Mouse (Mus musculus): ENCODE data around the gene Ttc39d. TPM values are rescaled to one million over a fixed set of nuclear protein-coding genes. Genes with fewer than 3 reads are reported as not detected.

Gene Ttc39d
- polyA plus RNA-seq (2015; fragmentation: Nextera tagmentation; extraction: Ambion mirVana): 0.25 TPM in 1 of 2 replicates, not detected in the other

DNA sequence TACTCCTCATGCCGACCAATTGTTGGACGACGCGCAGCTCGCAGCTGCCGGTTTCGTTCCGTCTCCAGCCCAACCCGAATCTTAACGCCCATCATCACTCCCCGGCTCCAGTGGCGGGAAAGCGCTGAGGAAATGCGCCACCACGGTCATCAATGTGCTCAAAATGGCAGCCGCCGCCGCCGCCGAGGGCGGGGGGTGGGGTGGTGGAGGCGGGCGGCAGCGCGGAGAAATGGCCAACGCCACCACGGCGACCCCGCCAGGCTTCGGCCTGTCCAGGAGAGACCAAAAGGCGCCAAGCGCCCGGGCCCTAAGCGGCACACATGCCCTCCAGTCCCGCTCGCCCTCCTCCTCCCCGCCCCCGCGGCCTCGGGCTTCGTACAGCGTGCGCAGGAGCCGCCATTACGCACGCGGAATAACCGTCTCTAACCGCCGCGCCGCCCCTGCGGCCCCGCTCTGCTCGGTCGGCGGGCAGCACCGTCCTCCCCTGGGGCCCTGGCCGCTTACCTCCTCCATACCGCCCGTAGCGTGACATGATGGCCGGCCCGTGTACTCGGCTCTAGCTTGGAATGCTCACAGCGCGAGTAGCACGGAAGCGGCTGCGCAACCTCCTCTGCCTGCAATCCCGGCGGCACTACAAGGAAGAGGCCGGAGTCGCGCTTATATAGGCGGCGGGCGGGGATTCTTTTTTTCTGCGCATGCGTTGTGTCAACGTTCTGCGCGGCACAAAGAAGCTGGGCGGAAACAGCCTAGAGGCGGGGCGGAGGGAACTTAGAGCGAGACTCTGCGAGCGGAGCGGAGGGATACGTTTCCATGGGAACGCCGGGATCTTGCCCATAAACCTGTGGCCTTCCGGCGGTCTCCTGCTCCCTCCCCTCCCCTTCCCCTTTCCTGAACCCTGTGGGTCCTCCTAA, at the start of gene Ttc39d, which contains the start of gene Srsf7:
TSS of gene Ttc39d (plus strand) at position 790 of the 911 bp plus-strand sequence.
TSS of gene Srsf7 (minus strand) at position 637 of the 911 bp plus-strand sequence.
- peak within 1 kb of the TSS; percentile 84 for H3K4me3 ChIP-seq (ENCODE audit: low read length)
- WGBS: under 1% methylated on average over 91 of the region's 95 CpGs
- H3K27ac ChIP-seq (ENCODE audit: low read length): peak within 1 kb of the TSS; percentile 99
- H3K27me3 ChIP-seq (ENCODE audit: control insufficient read depth, insufficient read depth, low read length): no peaks in the 10 kb centered on the region
- H3K4me1 ChIP-seq (ENCODE audit: control insufficient read depth, insufficient read depth, low read length): peaks cover 10% of the 10 kb centered on the region
- H3K9ac ChIP-seq (ENCODE audit: low read length): peak within 1 kb of the TSS; percentile 99
- ATAC-seq (replicated peaks; ENCODE audit: extremely low read depth, insufficient read depth, low FRiP score): peak; percentile 94
- H3K4me2 ChIP-seq (ENCODE audit: low read depth, low read length): peak within 1 kb of the TSS; percentile 89
- peaks cover 24% of the 10 kb centered on the region for H3K36me3 ChIP-seq (ENCODE audit: control insufficient read depth, insufficient read depth)
- no peaks in the 10 kb centered on the region for H3K9me3 ChIP-seq (replicated peaks; ENCODE audit: control insufficient read depth, low read length)

DNA sequence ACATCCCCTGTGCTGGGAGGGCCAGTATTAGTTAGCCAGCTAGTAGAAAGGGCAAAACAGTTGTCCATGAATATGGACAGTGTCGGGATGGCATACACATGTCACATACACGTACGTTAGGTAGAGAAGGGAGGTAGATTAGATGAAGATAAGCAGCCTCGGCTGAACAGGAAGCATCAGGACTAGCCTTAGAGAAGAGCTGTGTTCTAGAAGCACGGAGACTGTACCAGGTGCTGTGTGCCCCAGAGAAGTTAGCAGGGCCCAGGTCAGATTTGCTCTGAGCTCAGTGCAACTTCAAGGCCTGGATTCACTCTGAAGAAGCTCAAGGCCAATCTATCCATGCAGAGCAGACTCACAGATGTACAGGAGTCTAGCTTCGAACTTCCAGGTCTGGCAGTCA, 49.8 kb upstream of the Ttc39d start:
- H3K4me2 ChIP-seq (ENCODE audit: low read depth, low read length): no peak overlapping the region
- no peaks in the 10 kb centered on the region for H3K36me3 ChIP-seq (ENCODE audit: control insufficient read depth, insufficient read depth)
- WGBS: 74% methylated on average over 6 of the region's 6 CpGs
- H3K9ac ChIP-seq (ENCODE audit: low read length): no peak overlapping the region
- no peak overlapping the region for H3K4me3 ChIP-seq (ENCODE audit: low read length)
- no peaks in the 10 kb centered on the region for H3K9me3 ChIP-seq (replicated peaks; ENCODE audit: control insufficient read depth, low read length)
- H3K4me1 ChIP-seq (ENCODE audit: control insufficient read depth, insufficient read depth, low read length): peaks cover 10% of the 10 kb centered on the region
- ATAC-seq (replicated peaks; ENCODE audit: extremely low read depth, insufficient read depth, low FRiP score): no peak
- H3K27me3 ChIP-seq (ENCODE audit: control insufficient read depth, insufficient read depth, low read length): no peaks in the 10 kb centered on the region
- no peak overlapping the region for H3K27ac ChIP-seq (ENCODE audit: low read length)

DNA sequence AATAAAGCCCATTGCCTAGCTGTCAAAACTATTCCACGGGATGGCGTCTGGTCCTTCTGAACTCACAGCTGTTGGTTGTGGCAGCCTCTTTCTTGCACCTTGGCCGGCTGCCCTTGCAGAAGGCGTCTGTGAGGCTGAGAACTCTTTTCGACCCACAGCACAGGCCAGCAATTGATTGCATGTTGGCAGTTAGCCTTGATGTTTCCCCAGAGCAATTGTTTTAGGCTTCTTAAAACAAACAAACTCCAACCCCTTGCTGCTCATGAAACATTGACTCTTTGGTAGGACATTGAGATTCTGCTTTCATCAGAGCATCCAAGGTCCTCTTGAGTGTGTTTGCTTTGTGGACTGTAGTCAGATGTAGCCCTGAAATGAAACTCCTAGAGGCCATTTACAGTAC, 46.8 kb upstream of the Ttc39d start:
- Histone ChIP-seq H3K9me3 (replicated peaks; ENCODE audit: control insufficient read depth, low read length) (no peaks in the 10 kb centered on the region), H3K4me2 (ENCODE audit: low read depth, low read length) (no peak overlapping the region), H3K9ac (ENCODE audit: low read length) (no peak overlapping the region), H3K27ac (ENCODE audit: low read length) (peak overlapping the region; percentile 58), H3K4me1 (ENCODE audit: control insufficient read depth, insufficient read depth, low read length) (peaks cover 11% of the 10 kb centered on the region), H3K27me3 (ENCODE audit: control insufficient read depth, insufficient read depth, low read length) (no peaks in the 10 kb centered on the region), H3K36me3 (ENCODE audit: control insufficient read depth, insufficient read depth) (no peaks in the 10 kb centered on the region), H3K4me3 (ENCODE audit: low read length) (no peak overlapping the region)
- WGBS: 27% methylated on average over 5 of the region's 5 CpGs
- no peak for ATAC-seq (replicated peaks; ENCODE audit: extremely low read depth, insufficient read depth, low FRiP score)

DNA sequence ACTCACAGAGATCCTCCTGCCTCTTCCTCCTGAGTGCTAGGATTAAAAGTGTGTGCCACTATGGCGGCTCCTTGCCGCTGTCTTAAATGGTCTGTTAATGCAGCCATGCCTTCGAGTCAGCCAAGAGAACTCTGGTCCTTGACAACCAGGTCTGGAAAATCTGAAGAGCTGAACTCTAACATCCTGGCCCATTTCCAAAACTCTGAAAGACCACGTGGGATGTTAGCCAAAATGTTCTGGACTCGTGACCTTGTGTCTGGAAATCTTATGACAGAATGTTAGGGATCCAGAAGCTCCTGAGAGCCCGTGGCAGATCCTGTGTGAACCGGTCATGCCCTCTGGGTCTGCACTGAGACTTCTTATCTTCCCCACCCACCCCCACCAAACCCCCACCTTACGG, 43.3 kb upstream of the Ttc39d start:
- H3K9ac ChIP-seq (ENCODE audit: low read length): no peak overlapping the region
- no peak for ATAC-seq (replicated peaks; ENCODE audit: extremely low read depth, insufficient read depth, low FRiP score)
- no peak overlapping the region for H3K4me3 ChIP-seq (ENCODE audit: low read length)
- H3K27ac ChIP-seq (ENCODE audit: low read length): no peak overlapping the region
- H3K36me3 ChIP-seq (ENCODE audit: control insufficient read depth, insufficient read depth): no peaks in the 10 kb centered on the region
- no peaks in the 10 kb centered on the region for H3K27me3 ChIP-seq (ENCODE audit: control insufficient read depth, insufficient read depth, low read length)
- no peak overlapping the region for H3K4me2 ChIP-seq (ENCODE audit: low read depth, low read length)
- H3K9me3 ChIP-seq (replicated peaks; ENCODE audit: control insufficient read depth, low read length): no peaks in the 10 kb centered on the region
- WGBS: 39% methylated on average over 8 of the region's 8 CpGs
- H3K4me1 ChIP-seq (ENCODE audit: control insufficient read depth, insufficient read depth, low read length): peaks cover 31% of the 10 kb centered on the region

DNA sequence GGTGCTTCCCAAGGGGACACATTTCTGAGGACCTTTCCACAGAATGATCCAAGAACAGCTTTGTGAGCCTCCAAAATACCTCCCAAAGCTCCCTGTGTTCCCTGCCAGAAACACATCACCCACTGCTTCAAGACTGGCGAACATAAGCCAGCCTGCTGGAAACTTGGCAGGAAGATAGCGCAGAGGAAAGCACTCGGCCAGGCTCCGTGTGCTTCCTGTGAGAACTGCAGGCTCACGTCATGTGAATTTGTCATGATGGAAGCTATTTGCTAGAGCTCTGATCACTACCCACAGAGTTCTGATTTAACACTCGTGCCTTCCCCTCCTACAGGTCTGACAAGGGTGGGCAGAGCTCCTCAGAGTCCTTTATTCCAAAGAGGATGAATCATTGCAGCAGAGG, 41.5 kb upstream of the Ttc39d start:
- Histone ChIP-seq H3K4me1 (ENCODE audit: control insufficient read depth, insufficient read depth, low read length) (peaks cover 24% of the 10 kb centered on the region), H3K9me3 (replicated peaks; ENCODE audit: control insufficient read depth, low read length) (no peaks in the 10 kb centered on the region), H3K4me3 (ENCODE audit: low read length) (no peak overlapping the region), H3K36me3 (ENCODE audit: control insufficient read depth, insufficient read depth) (no peaks in the 10 kb centered on the region), H3K9ac (ENCODE audit: low read length) (no peak overlapping the region), H3K27ac (ENCODE audit: low read length) (peak overlapping the region; percentile 81), H3K4me2 (ENCODE audit: low read depth, low read length) (no peak overlapping the region), H3K27me3 (ENCODE audit: control insufficient read depth, insufficient read depth, low read length) (no peaks in the 10 kb centered on the region)
- 0 out of 2 replicates have a peak, but pooled peaks have one; percentile 29 for ATAC-seq (replicated peaks; ENCODE audit: extremely low read depth, insufficient read depth, low FRiP score)
- 29% methylated on average over 6 of the region's 6 CpGs for WGBS

DNA sequence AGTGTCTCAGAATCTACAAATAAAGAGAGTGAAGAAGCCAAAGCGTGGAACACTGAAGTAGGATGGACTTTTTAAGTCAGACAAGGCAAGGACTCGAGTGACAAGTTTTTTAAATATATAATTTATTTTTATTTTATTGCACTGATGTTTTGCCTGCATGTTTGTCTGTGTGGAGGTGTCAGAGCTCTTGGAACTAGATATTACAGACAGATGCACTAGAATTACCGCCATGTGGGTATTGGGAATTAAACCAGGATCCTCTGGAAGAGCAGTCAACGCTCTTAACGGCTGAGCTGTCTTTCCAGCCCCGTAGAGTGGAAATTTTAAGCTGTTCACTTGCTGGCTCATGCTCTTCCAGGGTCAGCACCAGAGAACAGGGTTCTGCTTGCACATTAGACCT, 40.9 kb upstream of the Ttc39d start:
- Histone ChIP-seq H3K36me3 (ENCODE audit: control insufficient read depth, insufficient read depth) (no peaks in the 10 kb centered on the region), H3K27me3 (ENCODE audit: control insufficient read depth, insufficient read depth, low read length) (no peaks in the 10 kb centered on the region), H3K4me3 (ENCODE audit: low read length) (no peak overlapping the region), H3K4me2 (ENCODE audit: low read depth, low read length) (no peak overlapping the region), H3K9me3 (replicated peaks; ENCODE audit: control insufficient read depth, low read length) (no peaks in the 10 kb centered on the region), H3K27ac (ENCODE audit: low read length) (no peak overlapping the region), H3K9ac (ENCODE audit: low read length) (no peak overlapping the region), H3K4me1 (ENCODE audit: control insufficient read depth, insufficient read depth, low read length) (peaks cover 23% of the 10 kb centered on the region)
- 82% methylated on average over 6 of the region's 6 CpGs for WGBS
- no peak for ATAC-seq (replicated peaks; ENCODE audit: extremely low read depth, insufficient read depth, low FRiP score)

DNA sequence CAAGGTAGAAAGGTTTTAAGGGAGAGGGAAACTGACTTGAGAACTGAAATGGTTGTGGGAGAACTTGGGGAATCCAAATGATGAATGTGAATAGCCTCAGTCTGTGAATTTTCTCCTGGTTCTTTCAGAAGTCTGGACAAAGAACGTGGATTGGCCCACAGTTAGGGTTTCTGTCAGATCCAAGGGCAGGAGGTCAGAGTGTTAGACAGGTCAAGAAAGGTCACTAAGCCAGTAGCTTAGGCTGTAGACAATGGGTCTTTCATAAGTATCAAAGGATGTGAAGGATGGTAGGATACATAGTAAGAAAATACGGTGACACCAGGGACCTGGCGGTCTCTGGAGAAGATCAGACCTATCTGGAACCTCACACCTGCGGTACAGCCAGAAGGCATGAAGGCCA, 39.8 kb upstream of the Ttc39d start:
- H3K4me1 ChIP-seq (ENCODE audit: control insufficient read depth, insufficient read depth, low read length): peaks cover 21% of the 10 kb centered on the region
- WGBS: 68% methylated on average over 4 of the region's 4 CpGs

DNA sequence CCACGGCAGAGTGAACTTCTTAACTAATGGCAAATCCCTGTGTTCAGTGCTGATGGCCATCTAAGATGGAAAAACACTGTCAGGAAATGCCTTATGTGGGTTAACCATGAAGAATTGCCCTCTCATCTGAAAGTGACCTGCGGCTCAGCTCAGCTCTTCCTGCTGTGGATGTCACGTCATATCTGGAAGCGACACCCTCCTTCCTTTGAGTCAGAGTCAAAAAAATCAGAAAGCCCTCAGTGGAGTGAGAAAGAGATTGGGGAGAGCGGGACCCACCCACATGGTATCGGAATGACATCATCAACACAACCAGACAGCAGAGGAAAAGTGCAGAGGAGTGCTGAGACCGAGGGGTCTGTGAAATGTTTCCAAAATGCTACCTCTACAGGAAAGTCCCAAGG, 39.4 kb upstream of the Ttc39d start:
- H3K4me3 ChIP-seq (ENCODE audit: low read length): no peak overlapping the region
- H3K36me3 ChIP-seq (ENCODE audit: control insufficient read depth, insufficient read depth): no peaks in the 10 kb centered on the region
- 30% methylated on average over 7 of the region's 7 CpGs for WGBS
- 0 out of 2 replicates have a peak overlapping the region, but pooled peaks have one; percentile 7 for H3K27ac ChIP-seq (ENCODE audit: low read length)
- H3K9me3 ChIP-seq (replicated peaks; ENCODE audit: control insufficient read depth, low read length): no peaks in the 10 kb centered on the region
- H3K27me3 ChIP-seq (ENCODE audit: control insufficient read depth, insufficient read depth, low read length): no peaks in the 10 kb centered on the region
- no peak overlapping the region for H3K9ac ChIP-seq (ENCODE audit: low read length)
- H3K4me1 ChIP-seq (ENCODE audit: control insufficient read depth, insufficient read depth, low read length): peaks cover 21% of the 10 kb centered on the region
- ATAC-seq (replicated peaks; ENCODE audit: extremely low read depth, insufficient read depth, low FRiP score): 0 out of 2 replicates have a peak, but pooled peaks have one; percentile 28
- peak overlapping the region; percentile 44 for H3K4me2 ChIP-seq (ENCODE audit: low read depth, low read length)

More for the DNA sequence above, 39.8 kb upstream of the Ttc39d start:
- 0 out of 2 replicates have a peak overlapping the region, but pooled peaks have one; percentile 7 for H3K27ac ChIP-seq (ENCODE audit: low read length)
- no peak overlapping the region for H3K9ac ChIP-seq (ENCODE audit: low read length)
- no peaks in the 10 kb centered on the region for H3K36me3 ChIP-seq (ENCODE audit: control insufficient read depth, insufficient read depth)
- H3K4me3 ChIP-seq (ENCODE audit: low read length): no peak overlapping the region
- no peak overlapping the region for H3K4me2 ChIP-seq (ENCODE audit: low read depth, low read length)
- H3K27me3 ChIP-seq (ENCODE audit: control insufficient read depth, insufficient read depth, low read length): no peaks in the 10 kb centered on the region
- no peaks in the 10 kb centered on the region for H3K9me3 ChIP-seq (replicated peaks; ENCODE audit: control insufficient read depth, low read length)
- ATAC-seq (replicated peaks; ENCODE audit: extremely low read depth, insufficient read depth, low FRiP score): no peak
